In genomic region chr15:96547256-96548195, GRCm38 (mm10) we compare ENCODE assay signal across 10 mouse cellular contexts.
DNase-seq lines count a peak whose midpoint lies in the region; ATAC-seq and TF ChIP-seq lines count a peak whose summit lies in the region.
"Had no signal": no experiment of that assay in that cellular context is flagged by ENCODE, and none has a peak within 500 bp of the region (broad histone marks: within the 10 kb centered on the region; RNA-seq: fewer than 3 reads in every experiment).

No protein-coding gene starts in this region.

- no peaks in the 10 kb centered on the region; the same call in 1 of the 2 replicates for H3K27me3 ChIP-seq in heart, embryonic 13.5 days (replicated peaks)
- H3K27me3 ChIP-seq in midbrain, postnatal 0 days (ENCODE audit: insufficient read depth, low read length), result no peaks in the 10 kb centered on the region

- H3K9me3 ChIP-seq in heart, embryonic 13.5 days, result no peaks in the 10 kb centered on the region
- H3K9me3 ChIP-seq in midbrain, postnatal 0 days (ENCODE audit: low read length), result no peaks in the 10 kb centered on the region

- intact Hi-C loops in heart, postnatal 36 days (cut with DNase I), result no loop called here

- no peaks in the 10 kb centered on the region for H3K36me3 ChIP-seq in heart, embryonic 13.5 days
- no peaks in the 10 kb centered on the region for H3K36me3 ChIP-seq in midbrain, postnatal 0 days (ENCODE audit: insufficient read depth, low read length)
- H3K36me3 ChIP-seq: G1E had no signal

- no peak for TF ChIP-seq CTCF in midbrain, postnatal 0 days (IDR thresholded peaks at IDR 0.05)

- no peak for ATAC-seq in heart, embryonic 13.5 days (ENCODE audit: extremely low read depth, insufficient number of reproducible peaks, low FRiP score, low TSS enrichment)
- peak; percentile 78 for ATAC-seq in midbrain, postnatal 0 days (ENCODE audit: low FRiP score)
- ATAC-seq in activated CD4-positive, CD25-positive, alpha-beta regulatory T cell, adult 4 months, result no peak

- H3K4me2 ChIP-seq in heart, embryonic 13.5 days, result no peak overlapping the region
- H3K4me2 ChIP-seq in midbrain, postnatal 0 days (ENCODE audit: low read depth, low read length, poor library complexity, severe bottlenecking), result no peak overlapping the region

- H3K4me1 ChIP-seq in heart, embryonic 13.5 days, result peaks cover 18% of the 10 kb centered on the region
- H3K4me1 ChIP-seq in midbrain, postnatal 0 days (ENCODE audit: insufficient read depth, low read length), result no peaks in the 10 kb centered on the region

- H3K9ac ChIP-seq in heart, embryonic 13.5 days, result no peak overlapping the region
- no peak overlapping the region for H3K9ac ChIP-seq in midbrain, postnatal 0 days (replicated peaks; ENCODE audit: low read length, poor library complexity, severe bottlenecking)

- no peak for DNase-seq in heart, postnatal 36 days
- peak; percentile 74 for DNase-seq in adipocyte (ENCODE audit: low spot score)
- peak; percentile 49 to 63 for DNase-seq in frontal cortex, postnatal 10 days (ENCODE audit: low spot score in 2 of 2)
- peak; percentile 62 to 64 for DNase-seq in layer of hippocampus, postnatal 10 days (ENCODE audit: low spot score in 2 of 2)
- DNase-seq in midbrain, postnatal 0 days (ENCODE audit: low spot score), result peak; percentile 90
- DNase-seq in embryo, embryonic 9.5 days (ENCODE audit: extremely low spot score), result no peak

- no peak overlapping the region for H3K4me3 ChIP-seq in heart, embryonic 13.5 days
- no peak overlapping the region for H3K4me3 ChIP-seq in midbrain, postnatal 0 days (ENCODE audit: low read depth, low read length)

- H3K27ac ChIP-seq in heart, embryonic 13.5 days (replicated peaks), result peak overlapping the region; percentile 58; the same call in 1 of the 2 replicates
- H3K27ac ChIP-seq in midbrain, postnatal 0 days (ENCODE audit: low read depth, low read length), result no peak overlapping the region
- H3K27ac ChIP-seq: macrophage had no signal

- 62% methylated on average over 21 of the region's 21 CpGs for whole genome bisulfite sequencing in heart, embryonic 13.5 days
- 32% methylated on average over 21 of the region's 21 CpGs for WGBS in midbrain, postnatal 0 days

Comparison
In these comparisons a context has a peak if more than half of its experiments do, and no peak if none do; other contexts are left out.
1. DNase-seq: peak in adipocyte (single experiment), frontal cortex, postnatal 10 days (2 of 2), layer of hippocampus, postnatal 10 days (2 of 2) and midbrain, postnatal 0 days (single experiment); none in heart, postnatal 36 days (0 of 2) and embryo, embryonic 9.5 days (single experiment).